Mouse (Mus musculus) forebrain, embryonic 15.5 days (tissue): Measurements from ENCODE around the gene Kcnk18. TPM values are rescaled to one million over a fixed set of nuclear protein-coding genes. Genes with fewer than 3 reads are reported as not detected.
A peak's percentile ranks its signal among the peaks of the same experiment; 100 is the strongest.

ENCODE experiments used
- ATAC-seq: fragments of 200-750 bp; cut with Nextera tagmentation; replicated peaks from 2 replicates; pipeline ENCODE4 v1.8.0; 2017; ENCODE audit warnings: mild to moderate bottlenecking, moderate TSS enrichment, moderate library complexity
- H3K27ac ChIP-seq: fragments of 300-500 bp; sonication (generic); replicated peaks from 2 replicates; pipeline ENCODE4 v1.5.1; 2015; ENCODE audit warnings: mild to moderate bottlenecking, inconsistent platforms
- H3K27me3 ChIP-seq: fragments of 300-500 bp; sonication (generic); 2 replicates; pipeline ENCODE4 v1.6.1; 2015; ENCODE audit warnings: inconsistent platforms
- H3K36me3 ChIP-seq: fragments of 300-500 bp; sonication (generic); 2 replicates; pipeline ENCODE4 v1.6.1; 2015; ENCODE audit warnings: mild to moderate bottlenecking, inconsistent platforms
- H3K4me1 ChIP-seq: fragments of 300-500 bp; sonication (generic); 2 replicates; pipeline ENCODE4 v1.6.1; 2015; ENCODE audit warnings: inconsistent platforms
- H3K4me2 ChIP-seq: fragments of 300-500 bp; sonication (generic); replicated peaks from 2 replicates; pipeline ENCODE4 v1.6.1; 2015; ENCODE audit warnings: mild to moderate bottlenecking, inconsistent platforms
- H3K4me3 ChIP-seq: fragments of 300-500 bp; sonication (generic); 2 replicates; pipeline ENCODE4 v1.5.1; 2015; ENCODE audit warnings: mild to moderate bottlenecking, inconsistent platforms
- H3K9ac ChIP-seq: fragments of 300-500 bp; sonication (generic); replicated peaks from 2 replicates; pipeline ENCODE4 v1.6.1; 2015; ENCODE audit warnings: mild to moderate bottlenecking, inconsistent platforms
- H3K9me3 ChIP-seq: fragments of 300-500 bp; sonication (generic); 2 replicates; pipeline ENCODE4 v1.6.1; 2016; ENCODE audit warnings: inconsistent platforms
- WGBS: fragments of 180-500 bp; shearing (Covaris S2); methylation state at CpG from one replicate; pipeline ENCODE4 v1.1.7; 2015; ENCODE audit warnings: mixed read lengths; 5-methylcytosine and 5-hydroxymethylcytosine counted together
- polyA plus RNA-seq: library from polyadenylated mRNA; unstranded; fragments of >200 nt; fragmentation: Nextera tagmentation; extraction: Ambion mirVana; gene quantifications from 2 replicates; pipeline ENCODE4 v1.2.1, GENCODE M21; 2015

Gene Kcnk18
- not detected in 2 replicates for polyA plus RNA-seq

DNA sequence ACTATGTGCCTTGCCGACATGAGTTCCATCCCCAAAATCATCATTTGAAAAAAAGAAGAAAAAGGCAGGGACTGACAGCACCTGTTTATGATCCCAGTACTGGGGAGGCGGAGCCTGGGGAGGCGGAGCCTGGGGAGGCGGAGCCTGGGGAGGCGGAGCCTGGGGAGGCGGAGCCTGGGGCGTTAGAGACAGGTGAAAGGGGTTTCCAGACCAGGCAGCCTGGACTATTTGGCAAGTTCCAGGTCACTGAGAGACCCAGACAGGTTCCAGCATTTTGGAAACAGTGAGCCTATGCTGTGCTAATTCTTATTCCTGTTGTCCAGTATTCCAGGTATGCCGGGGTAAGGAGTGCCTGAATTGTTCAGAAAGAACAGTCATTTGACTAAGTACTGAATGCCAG is at the start of gene Kcnk18:
Gene Kcnk18, plus strand, starts transcription at position 224 of the 400 bp plus-strand sequence.
- H3K9ac ChIP-seq = no peak within 1 kb of the TSS
- no peaks in the 10 kb centered on the region for H3K36me3 ChIP-seq
- H3K9me3 ChIP-seq = no peaks in the 10 kb centered on the region
- H3K27me3 ChIP-seq = no peaks in the 10 kb centered on the region
- no peaks in the 10 kb centered on the region for H3K4me1 ChIP-seq
- no peak for ATAC-seq
- 89% methylated on average over 8 of the region's 8 CpGs for WGBS
- no peak within 1 kb of the TSS for H3K4me2 ChIP-seq
- H3K27ac ChIP-seq = no peak within 1 kb of the TSS
- H3K4me3 ChIP-seq = no peak within 1 kb of the TSS

DNA sequence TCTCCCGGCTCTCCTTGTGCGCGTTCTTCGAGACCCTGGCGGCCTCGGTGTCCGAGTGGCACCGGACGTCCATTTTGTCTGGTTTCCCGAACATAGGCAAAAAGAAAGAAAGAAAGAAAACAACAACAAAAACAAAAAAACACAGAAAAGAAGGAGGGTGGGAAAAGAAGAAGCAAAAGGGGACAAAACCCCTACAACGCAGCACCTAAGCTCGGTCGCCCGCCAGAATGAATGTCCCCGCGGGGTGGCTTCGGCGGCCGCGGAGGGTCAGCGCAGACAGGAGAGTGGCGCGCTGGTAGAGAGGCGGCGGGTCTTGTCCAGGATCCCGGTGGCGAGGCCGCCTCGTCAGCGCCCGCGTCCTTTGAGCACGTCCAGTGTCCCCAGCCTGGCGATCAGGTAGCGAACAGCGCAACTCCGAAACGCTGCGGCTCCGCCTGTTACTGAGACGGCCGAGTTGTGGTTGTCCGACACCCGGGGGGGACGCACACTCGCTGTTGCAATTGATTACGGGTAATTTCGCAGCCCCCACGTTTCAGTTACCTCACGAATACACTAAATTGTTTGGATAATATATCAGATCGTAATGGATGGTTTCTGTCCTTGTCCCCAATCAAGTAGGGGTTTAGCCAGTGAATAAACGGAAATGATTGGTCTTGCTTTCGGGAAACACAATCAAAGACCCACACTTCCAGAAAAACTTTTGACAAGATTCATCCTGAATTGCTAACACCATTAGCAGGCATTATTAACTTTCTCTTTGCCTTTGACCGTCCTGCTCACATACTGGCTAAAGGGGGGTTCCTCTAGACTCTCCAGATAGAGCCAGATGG is 48.9 kb upstream of the Kcnk18 start, which contains the start of gene Vax1:
Gene Vax1, minus strand, starts transcription at position 121 of the 830 bp plus-strand sequence.
- no peak for ATAC-seq
- Histone ChIP-seq H3K36me3 (no peaks in the 10 kb centered on the region), H3K9ac (peak within 1 kb of the TSS; percentile 74), H3K27me3 (peaks cover 67% of the 10 kb centered on the region), H3K4me2 (peak within 1 kb of the TSS; percentile 74), H3K27ac (peak within 1 kb of the TSS; percentile 74), H3K4me1 (peaks cover 48% of the 10 kb centered on the region), H3K9me3 (no peaks in the 10 kb centered on the region), H3K4me3 (peak within 1 kb of the TSS; percentile 48)
- WGBS = under 1% methylated on average over 53 of the region's 54 CpGs

DNA sequence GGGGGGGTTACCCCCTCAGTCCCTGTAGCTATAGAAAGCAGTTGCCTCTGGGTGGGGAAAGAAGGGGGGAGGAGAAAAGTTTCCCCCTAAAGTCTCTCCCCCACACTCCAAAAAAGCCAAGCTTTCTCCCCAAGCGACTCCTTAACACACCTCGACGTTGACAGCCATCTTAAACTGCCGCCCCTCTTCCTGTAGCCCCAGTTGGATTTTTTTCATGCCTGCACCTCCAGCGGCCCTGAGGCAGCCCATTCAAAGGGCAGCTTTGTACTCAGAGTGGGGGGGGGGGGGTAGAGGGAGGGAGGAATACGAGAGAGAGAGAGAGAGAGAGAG is 48.3 kb upstream of the Kcnk18 start:
- no peaks in the 10 kb centered on the region for H3K36me3 ChIP-seq
- peak overlapping the region; percentile 48 for H3K4me3 ChIP-seq
- peak overlapping the region; percentile 74; the same call in 1 of the 2 replicates for H3K9ac ChIP-seq
- H3K9me3 ChIP-seq = no peaks in the 10 kb centered on the region
- WGBS = 0% methylated on average over 6 of the region's 6 CpGs
- H3K27ac ChIP-seq = peak overlapping the region; percentile 74
- H3K27me3 ChIP-seq = peaks cover 72% of the 10 kb centered on the region
- peak; percentile 29; the same call in 1 of the 2 replicates for ATAC-seq
- H3K4me1 ChIP-seq = peaks cover 47% of the 10 kb centered on the region
- peak overlapping the region; percentile 74 for H3K4me2 ChIP-seq

DNA sequence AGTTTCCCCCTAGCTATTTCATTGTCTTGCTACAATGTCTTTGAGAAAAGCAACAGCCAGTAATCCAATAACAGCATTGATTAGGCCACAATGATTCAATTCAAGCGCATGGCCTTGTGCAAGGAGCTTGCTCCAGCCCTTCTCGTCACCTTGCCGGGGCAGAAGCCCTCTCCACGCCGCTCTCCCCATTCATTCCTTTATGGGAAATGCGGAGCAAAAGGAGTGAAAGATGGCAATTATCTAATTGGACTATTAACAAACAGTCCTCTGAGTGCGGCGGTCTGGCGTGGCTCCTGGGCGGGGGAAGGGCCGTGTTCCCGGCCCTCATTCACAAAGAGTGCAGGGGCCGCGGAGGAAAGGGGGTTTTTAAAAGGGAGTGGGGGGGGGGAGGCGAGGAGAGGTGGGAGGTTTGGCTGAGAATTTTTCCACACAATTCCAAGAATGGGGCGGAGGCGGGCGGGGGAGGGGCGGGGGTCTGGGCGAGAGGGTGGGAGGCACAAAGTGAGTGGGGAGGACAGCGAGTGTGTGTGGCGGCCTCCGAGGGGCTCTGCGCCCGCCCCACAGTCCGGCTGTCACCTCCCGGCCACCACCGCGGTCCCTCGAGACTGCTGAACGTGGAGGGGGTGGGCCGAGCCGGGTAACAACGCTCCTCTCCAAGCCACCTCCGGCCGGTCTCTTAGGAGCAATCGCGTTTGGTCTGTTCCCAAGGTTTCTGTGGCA is 47.7 kb upstream of the Kcnk18 start:
- Histone ChIP-seq H3K4me3 (peak overlapping the region; percentile 48), H3K36me3 (no peaks in the 10 kb centered on the region), H3K4me2 (peak overlapping the region; percentile 74), H3K9me3 (no peaks in the 10 kb centered on the region), H3K27ac (peak overlapping the region; percentile 74), H3K27me3 (peaks cover 77% of the 10 kb centered on the region), H3K4me1 (peaks cover 42% of the 10 kb centered on the region), H3K9ac (peak overlapping the region; percentile 22; the same call in 1 of the 2 replicates)
- WGBS = under 1% methylated on average over 37 of the region's 38 CpGs
- peak; percentile 68 for ATAC-seq

DNA sequence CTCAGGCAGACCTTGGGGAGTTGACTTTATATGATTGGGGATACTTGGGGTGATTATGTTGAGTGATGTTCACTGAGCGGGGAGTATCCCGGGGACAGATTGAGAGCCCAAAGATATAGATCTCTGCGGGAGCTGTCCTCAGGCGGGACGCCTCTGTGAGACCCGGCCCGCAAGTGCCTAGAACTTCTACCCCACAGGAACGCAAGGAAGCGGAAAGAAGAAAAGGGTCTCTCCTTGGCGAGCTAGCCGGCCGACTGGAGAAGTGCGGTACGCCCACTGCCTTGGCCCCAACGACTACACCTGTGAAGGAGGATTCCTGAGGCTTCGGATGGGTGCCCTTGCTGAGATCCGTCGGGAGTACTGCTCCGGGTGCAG is 47.2 kb upstream of the Kcnk18 start:
- H3K9ac ChIP-seq = no peak overlapping the region
- WGBS = 2% methylated on average over 19 of the region's 19 CpGs
- H3K27me3 ChIP-seq = peaks cover 75% of the 10 kb centered on the region

DNA sequence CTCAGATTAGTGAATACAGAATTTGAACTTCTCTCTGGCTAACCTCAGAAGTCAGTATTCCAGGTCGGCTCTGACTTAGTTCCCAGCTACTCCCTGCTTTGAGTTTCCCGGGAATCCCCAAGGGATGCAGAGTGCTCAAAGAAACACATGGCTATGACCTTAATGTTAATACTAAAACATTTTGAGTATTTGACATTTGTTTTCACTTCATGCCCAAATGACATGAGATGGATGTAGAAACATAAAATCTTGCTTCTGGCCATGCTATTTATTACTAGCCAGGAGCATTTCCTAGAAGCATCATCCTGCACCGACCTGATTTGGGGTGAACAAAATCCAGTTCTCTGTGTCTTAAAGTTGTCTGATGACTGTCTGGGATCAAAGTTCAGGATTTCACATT is 46.2 kb upstream of the Kcnk18 start:
- no peaks in the 10 kb centered on the region for H3K9me3 ChIP-seq
- 2% methylated on average over 3 of the region's 3 CpGs for whole genome bisulfite sequencing
- H3K4me1 ChIP-seq = peaks cover 36% of the 10 kb centered on the region
- no peak overlapping the region for H3K4me3 ChIP-seq
- no peaks in the 10 kb centered on the region for H3K36me3 ChIP-seq
- no peak overlapping the region for H3K27ac ChIP-seq
- H3K9ac ChIP-seq = no peak overlapping the region
- H3K27me3 ChIP-seq = peaks cover 74% of the 10 kb centered on the region
- no peak for ATAC-seq
- no peak overlapping the region for H3K4me2 ChIP-seq

More for the DNA sequence above, 47.2 kb upstream of the Kcnk18 start:
- Histone ChIP-seq H3K4me3 (peak overlapping the region; percentile 48), H3K36me3 (no peaks in the 10 kb centered on the region), H3K27ac (peak overlapping the region; percentile 38; the same call in 1 of the 2 replicates), H3K9me3 (no peaks in the 10 kb centered on the region), H3K4me1 (peaks cover 37% of the 10 kb centered on the region), H3K4me2 (peak overlapping the region; percentile 74)
- ATAC-seq = no peak

DNA sequence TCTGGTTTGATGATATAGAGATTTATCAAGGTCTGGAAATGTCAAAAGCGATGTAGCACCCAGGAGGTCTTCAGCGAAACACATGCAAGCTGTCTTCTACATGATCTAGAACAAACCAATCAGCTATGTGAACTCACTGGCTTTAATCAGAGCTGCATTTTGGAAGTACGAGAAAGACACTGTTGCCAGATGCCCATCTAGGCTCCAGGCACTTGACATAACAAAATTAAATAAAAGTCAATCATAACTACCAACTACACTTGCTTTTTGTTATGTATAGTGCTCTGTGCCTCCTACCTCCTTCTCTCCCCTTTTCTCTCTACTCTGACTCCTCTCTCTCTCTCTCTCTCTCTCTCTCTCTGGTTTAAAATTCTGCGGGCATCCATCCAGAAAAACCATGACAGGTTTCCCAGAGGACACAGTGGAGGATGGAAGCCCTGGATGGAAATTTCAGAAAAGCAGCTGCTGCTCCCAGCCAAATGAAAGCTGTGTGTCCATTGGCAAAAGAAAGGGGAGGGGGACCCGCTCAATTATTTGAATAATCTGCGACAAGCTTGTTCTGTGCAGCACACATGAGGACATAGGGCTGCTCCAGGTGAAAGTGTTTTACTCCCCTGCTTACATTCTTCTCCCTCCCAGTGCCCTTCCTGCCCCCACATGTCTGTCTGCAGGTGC is 45.5 kb upstream of the Kcnk18 start:
- Histone ChIP-seq H3K36me3 (no peaks in the 10 kb centered on the region), H3K4me3 (no peak overlapping the region), H3K4me2 (no peak overlapping the region), H3K9ac (no peak overlapping the region), H3K4me1 (peaks cover 33% of the 10 kb centered on the region), H3K27me3 (peaks cover 74% of the 10 kb centered on the region), H3K9me3 (no peaks in the 10 kb centered on the region), H3K27ac (no peak overlapping the region)
- no peak for ATAC-seq
- WGBS = 5% methylated on average over 6 of the region's 6 CpGs

DNA sequence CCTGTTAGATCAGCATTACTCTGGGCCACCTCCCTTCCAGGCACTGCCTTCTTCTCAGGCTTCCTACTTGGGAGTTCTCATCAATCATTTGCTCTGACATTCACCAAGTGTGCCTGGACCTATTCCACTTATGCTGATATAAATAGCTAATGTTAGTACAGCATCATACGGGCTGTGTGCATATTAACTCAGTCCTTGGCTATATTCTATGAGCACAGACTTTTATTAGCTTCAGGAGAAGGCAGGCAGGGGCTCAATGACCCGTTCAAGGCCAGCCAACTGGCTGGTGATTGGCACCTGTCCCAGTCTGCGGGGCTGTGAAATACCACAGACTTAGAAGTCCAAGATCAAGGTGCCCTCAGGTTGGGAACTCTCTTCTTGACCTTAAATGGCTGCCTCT is 35.0 kb upstream of the Kcnk18 start:
- Histone ChIP-seq H3K9me3 (no peaks in the 10 kb centered on the region), H3K4me3 (no peak overlapping the region), H3K36me3 (no peaks in the 10 kb centered on the region), H3K4me2 (no peak overlapping the region), H3K27me3 (peaks cover 45% of the 10 kb centered on the region), H3K9ac (no peak overlapping the region), H3K27ac (no peak overlapping the region), H3K4me1 (no peaks in the 10 kb centered on the region)
- ATAC-seq = no peak
- WGBS = 40% methylated on average over 3 of the region's 3 CpGs

DNA sequence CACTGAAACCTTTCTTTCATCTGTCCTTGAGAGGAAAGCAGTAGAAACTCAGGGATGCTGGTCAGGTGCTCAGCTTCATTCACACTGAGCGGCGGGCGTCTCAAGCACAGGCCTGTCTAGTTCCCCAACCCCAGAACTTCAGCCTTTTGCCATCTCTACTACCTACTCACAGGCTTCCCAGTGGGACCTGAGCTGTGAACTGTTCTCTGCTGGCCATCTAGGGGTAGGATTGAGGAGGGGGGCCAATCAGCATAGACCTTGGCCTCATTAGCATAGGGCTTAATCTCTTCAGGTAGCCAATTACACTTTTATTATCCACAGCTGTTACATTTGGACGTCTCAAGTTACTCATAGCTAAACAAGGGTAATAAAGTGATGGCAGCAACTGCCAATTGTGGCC is 30.0 kb upstream of the Kcnk18 start:
- Histone ChIP-seq H3K9ac (no peak overlapping the region), H3K9me3 (no peaks in the 10 kb centered on the region), H3K27ac (no peak overlapping the region), H3K36me3 (no peaks in the 10 kb centered on the region), H3K4me3 (no peak overlapping the region), H3K4me1 (peaks cover 2% of the 10 kb centered on the region), H3K4me2 (no peak overlapping the region), H3K27me3 (peaks cover 66% of the 10 kb centered on the region)
- ATAC-seq = no peak
- WGBS = 15% methylated on average over 4 of the region's 4 CpGs

DNA sequence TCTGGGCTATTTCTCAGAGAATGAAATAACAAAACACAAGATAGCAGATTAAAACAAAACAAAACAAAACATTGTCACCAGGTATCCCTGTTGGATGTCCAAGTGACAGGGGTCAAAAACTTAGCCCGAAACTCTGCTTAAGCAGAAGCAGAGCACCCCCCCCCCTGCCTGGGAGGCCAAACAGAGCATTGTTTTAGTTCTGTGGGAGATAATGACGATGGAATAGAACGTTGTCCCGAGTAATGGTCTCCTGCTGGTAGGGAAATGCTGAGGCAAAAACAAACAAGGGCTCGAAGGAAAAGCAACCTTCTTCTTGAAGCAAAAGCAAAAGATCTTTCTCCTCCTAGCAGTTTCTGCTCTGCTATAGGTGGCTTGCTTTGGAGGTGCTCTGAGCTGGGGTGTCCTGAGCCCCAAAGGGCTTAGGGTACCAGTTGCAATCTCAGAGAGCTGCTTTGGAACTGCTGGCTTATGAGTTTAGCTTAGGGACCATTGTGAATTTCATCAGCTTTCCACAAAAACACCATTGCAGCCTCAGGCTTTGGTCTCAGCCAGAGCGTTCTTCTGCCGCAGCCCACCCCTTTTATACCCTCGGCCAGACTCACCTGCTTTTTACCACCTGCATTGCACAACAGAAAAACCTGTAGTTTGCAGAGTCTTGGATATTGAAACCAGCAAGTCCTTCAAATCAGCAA is 28.4 kb upstream of the Kcnk18 start:
- WGBS = 5% methylated on average over 8 of the region's 8 CpGs
- no peak overlapping the region for H3K4me2 ChIP-seq
- ATAC-seq = no peak

DNA sequence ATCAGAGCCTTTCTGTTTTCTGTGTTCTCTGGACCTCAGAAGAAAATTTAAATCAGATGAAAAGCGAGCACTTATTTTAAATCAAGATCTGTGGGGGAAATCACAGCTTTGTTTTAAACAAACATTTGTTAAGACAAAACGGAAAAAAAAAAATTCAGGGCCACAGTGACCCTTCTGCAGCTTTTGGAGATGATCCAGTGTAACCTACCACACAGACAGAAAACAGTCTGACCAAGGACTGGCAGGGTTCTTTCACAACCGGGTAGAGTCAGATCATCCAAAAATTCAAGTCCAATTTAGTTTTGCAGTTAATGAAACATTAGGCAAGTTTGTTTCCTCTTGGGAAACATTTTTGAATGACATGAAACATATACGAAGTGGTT is 27.9 kb upstream of the Kcnk18 start:
- Histone ChIP-seq H3K36me3 (no peaks in the 10 kb centered on the region), H3K27me3 (peaks cover 71% of the 10 kb centered on the region), H3K9me3 (no peaks in the 10 kb centered on the region), H3K4me1 (peaks cover 12% of the 10 kb centered on the region), H3K27ac (no peak overlapping the region), H3K4me3 (no peak overlapping the region), H3K9ac (no peak overlapping the region), H3K4me2 (no peak overlapping the region)
- no peak for ATAC-seq
- WGBS = 10% methylated on average over 4 of the region's 4 CpGs

More for the DNA sequence above, 28.4 kb upstream of the Kcnk18 start:
- Histone ChIP-seq H3K27ac (no peak overlapping the region), H3K4me3 (no peak overlapping the region), H3K9ac (no peak overlapping the region), H3K36me3 (no peaks in the 10 kb centered on the region), H3K4me1 (peaks cover 8% of the 10 kb centered on the region), H3K9me3 (no peaks in the 10 kb centered on the region), H3K27me3 (peaks cover 69% of the 10 kb centered on the region)
